Mouse (Mus musculus): ENCODE measurements around the gene Adgrg1.

Gene Adgrg1

GRCm38 (mm10) chr8:94974467-94975165 lies at the start of gene Adgrg1:
Adgrg1 (plus strand) TSS chr8:94974751.
- no peak for DNase-seq (ENCODE audit: inconsistent ontology term)

DNA sequence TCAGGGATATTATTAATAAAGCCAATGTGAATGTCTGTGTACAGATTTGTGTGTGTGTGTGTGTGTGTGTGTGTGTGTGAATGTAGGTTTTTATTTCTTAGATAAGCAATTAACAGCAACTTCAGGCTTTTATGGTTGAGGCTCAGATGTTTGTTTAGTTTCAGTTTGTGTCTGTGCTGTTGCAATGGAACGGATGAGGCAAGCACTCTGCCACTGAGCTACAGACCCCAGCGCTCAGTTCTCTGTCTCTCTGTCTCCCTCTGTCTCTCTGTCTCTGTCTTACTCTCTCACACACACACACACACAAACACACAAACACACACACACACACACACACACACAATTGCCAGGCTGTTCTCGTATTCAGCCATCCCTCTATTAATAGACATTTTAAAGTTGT lies 46.3 kb upstream of the Adgrg1 start:
- DNase-seq (ENCODE audit: inconsistent ontology term): no peak

DNA sequence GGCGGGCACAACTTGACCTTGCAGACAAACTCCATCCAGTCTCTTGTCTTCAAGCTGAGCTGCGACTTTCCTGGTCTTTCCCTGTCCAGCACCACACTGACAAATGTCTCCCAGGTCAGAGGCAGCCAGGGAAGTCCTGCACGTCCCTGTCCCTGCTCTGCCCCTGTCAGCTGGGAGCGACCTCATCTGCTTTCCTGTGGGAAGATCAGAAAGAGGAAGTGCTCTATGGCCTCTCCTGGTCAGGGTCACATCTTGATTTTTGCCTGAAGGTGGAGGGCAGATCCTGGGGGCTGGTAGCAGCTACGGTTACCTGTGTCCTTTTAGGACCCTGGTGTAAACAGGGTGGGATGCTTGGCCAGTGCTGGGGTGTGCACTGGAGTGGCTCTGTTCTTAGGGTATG lies 40.6 kb upstream of the Adgrg1 start:
- DNase-seq (ENCODE audit: inconsistent ontology term): no peak

DNA sequence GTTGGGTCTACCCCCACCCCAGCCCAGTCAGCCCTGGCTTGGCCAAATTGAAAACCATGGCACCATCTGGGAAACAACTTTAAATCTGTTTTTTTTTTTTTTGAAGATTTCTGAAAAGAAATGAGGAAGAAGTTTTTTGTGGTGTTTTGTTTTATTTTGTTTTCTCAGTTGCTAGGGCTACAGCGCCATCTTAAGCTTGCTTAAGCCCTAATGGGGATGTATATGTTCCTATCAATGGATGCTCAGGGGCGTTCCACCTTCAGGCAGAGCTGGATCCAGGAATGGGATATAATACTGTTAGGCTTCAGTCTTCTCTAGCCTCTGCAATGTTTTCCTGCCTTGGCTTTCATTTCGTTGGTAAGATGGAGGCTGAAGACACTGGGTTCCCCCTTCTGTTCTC lies 39.4 kb upstream of the Adgrg1 start:
- no peak for DNase-seq (ENCODE audit: inconsistent ontology term)

DNA sequence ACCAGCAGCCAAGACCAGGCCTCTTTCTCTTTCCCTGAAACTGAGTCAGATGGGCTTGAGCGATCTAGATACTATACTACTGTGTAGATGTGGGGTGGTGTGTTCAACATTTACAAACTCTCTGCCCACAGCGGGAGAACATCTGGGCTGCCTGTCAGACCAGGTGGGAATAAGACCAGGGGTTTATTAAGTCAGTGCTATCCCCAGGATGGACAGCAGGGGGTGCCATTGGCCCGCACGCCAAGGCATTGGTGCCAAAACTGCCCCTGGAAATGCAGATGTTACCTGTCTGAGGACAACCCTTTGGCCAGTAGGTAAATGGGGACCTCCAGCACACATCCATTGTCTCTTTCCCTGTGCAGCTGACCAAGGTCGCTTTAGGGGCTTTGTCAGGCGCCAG lies 32.0 kb upstream of the Adgrg1 start:
- DNase-seq (ENCODE audit: inconsistent ontology term): no peak

- DNase-seq (ENCODE audit: inconsistent ontology term): no peak
Observed at GRCm38 (mm10) chr8:94945185-94945584, 29.4 kb upstream of the Adgrg1 start.

GRCm38 (mm10) chr8:94948421-94948820 lies 26.1 kb upstream of the Adgrg1 start:
- no peak for DNase-seq (ENCODE audit: inconsistent ontology term)

GRCm38 (mm10) chr8:94949010-94949409 lies 25.5 kb upstream of the Adgrg1 start:
- DNase-seq (ENCODE audit: inconsistent ontology term): no peak

DNA sequence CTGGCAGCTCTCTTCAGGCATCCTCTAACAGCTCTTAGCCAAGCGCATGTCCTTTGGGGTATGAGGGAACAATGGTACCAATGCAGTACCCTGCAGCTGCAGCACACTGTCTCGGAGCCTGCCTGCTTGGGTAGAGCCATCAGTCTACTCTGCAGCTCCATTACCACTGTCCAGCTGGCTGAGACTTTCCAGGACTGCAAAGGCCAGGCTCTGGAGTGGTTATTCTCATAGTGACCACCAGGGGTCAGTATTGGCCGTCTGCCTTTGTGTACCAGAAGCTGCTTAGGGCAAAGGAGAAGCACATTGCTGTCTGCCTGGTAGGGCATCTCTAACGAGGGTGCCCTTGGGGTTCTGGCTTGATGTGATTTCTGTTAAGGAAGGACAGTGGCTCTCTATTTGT lies 24.5 kb upstream of the Adgrg1 start:
- peak; percentile 68 for DNase-seq (ENCODE audit: inconsistent ontology term)

DNA sequence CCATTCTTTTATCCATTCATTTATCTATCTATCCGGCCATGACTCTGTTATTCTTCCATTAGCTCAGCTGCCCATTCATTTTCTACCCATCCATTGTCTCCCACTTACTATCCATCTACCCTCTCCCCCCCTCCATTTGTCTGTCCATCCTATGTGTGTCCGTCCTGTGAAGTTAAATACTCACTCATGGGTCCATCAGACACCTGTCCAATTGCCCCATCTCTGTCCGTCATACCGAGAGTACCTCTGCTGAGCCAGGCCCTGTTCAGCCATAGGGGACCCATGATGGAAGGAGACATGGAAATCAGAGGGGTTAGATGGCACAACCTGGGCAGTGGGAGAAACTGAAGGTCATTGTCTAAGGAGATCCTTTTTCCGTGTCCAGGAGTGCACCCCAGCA lies 24.1 kb upstream of the Adgrg1 start:
- no peak for DNase-seq (ENCODE audit: inconsistent ontology term)

DNA sequence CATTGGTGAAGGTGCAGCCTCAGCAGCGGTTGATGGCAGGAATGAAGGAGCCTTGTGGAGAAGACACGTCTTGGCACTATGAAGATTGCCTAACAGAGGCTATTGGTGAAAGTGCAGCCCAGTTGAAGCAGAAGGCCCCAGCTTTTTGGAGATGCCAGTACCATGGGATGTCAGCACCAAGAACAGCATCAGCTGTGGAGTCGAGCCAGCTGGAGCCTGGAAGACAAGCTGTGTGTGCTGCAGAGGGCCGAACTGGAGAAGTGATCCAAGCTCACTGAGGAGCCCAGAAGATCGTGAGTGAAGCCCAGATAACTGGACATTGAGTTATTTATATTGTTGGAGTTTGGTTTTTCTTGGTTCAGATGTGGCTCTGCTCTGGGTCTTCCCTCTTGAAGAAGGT lies 22.5 kb upstream of the Adgrg1 start:
- no peak for DNase-seq (ENCODE audit: inconsistent ontology term)

GRCm38 (mm10) chr8:94953624-94954367 lies 20.8 kb upstream of the Adgrg1 start:
- DNase-seq (ENCODE audit: inconsistent ontology term): no peak

- DNase-seq (ENCODE audit: inconsistent ontology term): peak; percentile 88
Observed at GRCm38 (mm10) chr8:94954368-94954737, 20.2 kb upstream of the Adgrg1 start.

GRCm38 (mm10) chr8:94954921-94955758 lies 19.4 kb upstream of the Adgrg1 start:
- peak; percentile 45 for DNase-seq (ENCODE audit: inconsistent ontology term)

- no peak for DNase-seq (ENCODE audit: inconsistent ontology term)
Observed at GRCm38 (mm10) chr8:94956078-94956574, 18.4 kb upstream of the Adgrg1 start.

DNA sequence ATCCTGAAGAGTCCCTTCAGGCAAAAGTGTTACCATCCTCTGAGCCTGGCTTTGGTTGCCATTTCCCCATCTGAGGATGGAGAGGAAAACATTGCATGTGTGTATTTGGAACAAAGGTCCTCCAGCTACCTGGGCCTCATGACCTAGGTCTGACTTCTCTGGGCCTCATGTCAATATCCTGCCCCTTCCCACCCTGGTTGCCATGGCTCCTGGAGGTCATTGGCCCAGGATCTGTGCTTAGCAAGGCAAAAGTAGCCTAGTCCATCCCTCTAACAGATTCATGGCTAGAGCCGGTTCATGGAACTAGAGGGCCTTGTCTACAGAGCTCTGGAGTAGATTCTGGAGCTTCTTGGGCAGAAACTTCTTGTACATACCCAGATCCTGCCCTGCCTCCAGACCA lies 12.3 kb upstream of the Adgrg1 start:
- DNase-seq (ENCODE audit: inconsistent ontology term): no peak

GRCm38 (mm10) chr8:94964828-94965227 lies 9.7 kb upstream of the Adgrg1 start:
- DNase-seq (ENCODE audit: inconsistent ontology term): no peak

DNA sequence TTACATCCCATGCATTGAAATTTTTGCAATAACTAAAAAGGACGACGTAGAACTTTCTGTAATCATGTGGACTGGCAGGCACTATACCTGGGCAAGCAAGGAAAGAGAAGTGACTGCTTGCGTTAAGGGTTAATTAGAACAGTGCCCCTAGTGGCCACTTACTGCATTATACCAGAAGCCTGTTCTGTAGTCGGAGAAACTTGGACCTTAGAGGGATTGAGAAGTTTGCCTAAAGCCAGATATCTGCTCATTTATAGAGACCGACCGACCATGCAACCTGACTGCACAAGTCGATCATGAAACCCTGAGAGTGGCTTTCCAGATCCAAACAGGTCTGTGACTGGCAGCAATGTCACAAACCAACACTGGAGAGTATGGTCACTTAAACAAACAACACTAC lies 8.0 kb upstream of the Adgrg1 start:
- no peak for DNase-seq (ENCODE audit: inconsistent ontology term)

DNA sequence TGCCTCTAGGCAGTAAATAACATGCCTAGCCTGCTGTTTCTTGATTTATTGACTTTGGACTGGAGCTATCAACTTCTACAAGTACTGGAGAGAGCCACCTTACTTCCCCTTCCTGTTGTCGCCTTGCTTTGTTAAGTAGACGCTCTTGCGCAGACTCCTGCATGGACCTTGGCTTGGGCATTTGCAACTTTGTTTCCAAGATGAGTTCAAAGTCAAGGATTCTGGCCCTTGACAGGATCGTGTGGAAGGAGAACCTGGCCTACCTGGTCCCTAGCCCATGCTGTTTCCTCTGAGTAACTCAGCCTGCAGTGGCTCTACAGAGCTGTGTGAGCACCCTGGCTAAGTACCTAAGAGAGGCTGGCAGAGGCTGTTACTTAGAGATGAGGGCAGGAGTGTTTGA lies 7.5 kb upstream of the Adgrg1 start:
- DNase-seq (ENCODE audit: inconsistent ontology term): no peak

- DNase-seq (ENCODE audit: inconsistent ontology term): peak; percentile 74
Observed at GRCm38 (mm10) chr8:94967554-94967953, 7.0 kb upstream of the Adgrg1 start.

GRCm38 (mm10) chr8:94973270-94973669 lies 1.3 kb upstream of the Adgrg1 start:
- no peak for DNase-seq (ENCODE audit: inconsistent ontology term)

DNA sequence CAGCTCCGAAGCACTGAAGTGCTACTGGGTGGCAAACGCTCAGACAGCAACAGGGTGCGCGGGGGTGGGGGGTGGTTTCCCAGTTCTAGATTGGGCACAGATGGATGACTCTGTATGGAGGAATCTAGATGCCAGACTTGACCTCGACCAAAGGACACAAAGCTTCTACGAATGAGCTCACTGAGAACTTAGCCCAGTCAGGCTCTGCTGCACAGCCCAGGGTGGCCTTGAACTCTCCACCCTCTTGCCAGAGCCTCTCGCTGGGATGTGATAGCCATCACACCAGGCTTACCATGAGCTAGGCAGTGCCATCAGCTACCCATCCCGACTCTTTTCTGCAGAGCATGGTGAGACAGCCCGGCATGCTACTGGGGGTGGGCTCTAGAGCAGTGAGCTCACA lies 765 bp upstream of the Adgrg1 start:
- DNase-seq (ENCODE audit: inconsistent ontology term): no peak

Data from Muller cell, postnatal 12 days (primary cell).